Mouse (Mus musculus) forebrain, postnatal 0 days (tissue): ENCODE data around the gene Pqlc2. TPM values are rescaled to one million over a fixed set of nuclear protein-coding genes. Genes with fewer than 3 reads are reported as not detected.

Experiments used
- ATAC-seq: fragments of 200-750 bp; cut with Nextera tagmentation; 2 replicates; pipeline ENCODE4 v1.8.0; 2017; ENCODE audit warnings: mild to moderate bottlenecking, moderate library complexity
- DNase-seq: peaks from one replicate; pipeline ENCODE4 v3.0.0-alpha.2; 2015
- H3K27ac ChIP-seq: fragments of 300-500 bp; sonication (generic); 2 replicates; pipeline ENCODE4 v1.5.1; 2014; ENCODE audit warnings: low read depth, mild to moderate bottlenecking, antibody characterized with exemption, low read length, moderate library complexity, mixed read lengths
- H3K27me3 ChIP-seq: fragments of 300-500 bp; sonication (generic); 2 replicates; pipeline ENCODE4 v1.6.1; 2014; ENCODE audit warnings: mild to moderate bottlenecking, low read length, mixed read lengths; ENCODE audit not compliant: insufficient read depth
- H3K36me3 ChIP-seq: fragments of 300-500 bp; sonication (generic); 2 replicates; pipeline ENCODE4 v1.6.1; 2014; ENCODE audit warnings: mild to moderate bottlenecking, moderate library complexity; ENCODE audit not compliant: insufficient read depth
- H3K4me1 ChIP-seq: fragments of 300-500 bp; sonication (generic); 2 replicates; pipeline ENCODE4 v1.6.1; 2014; ENCODE audit warnings: antibody characterized with exemption; ENCODE audit not compliant: insufficient read depth
- H3K4me2 ChIP-seq: fragments of 300-500 bp; sonication (generic); 2 replicates; pipeline ENCODE4 v1.6.1; 2014; ENCODE audit warnings: low read depth, mild to moderate bottlenecking, moderate library complexity
- H3K4me3 ChIP-seq: fragments of 300-500 bp; sonication (generic); 2 replicates; pipeline ENCODE4 v1.5.1; 2014; ENCODE audit warnings: low read depth, low read length, mixed read lengths
- H3K9ac ChIP-seq: fragments of 300-500 bp; sonication (generic); 2 replicates; pipeline ENCODE4 v1.6.1; 2014; ENCODE audit warnings: mild to moderate bottlenecking
- H3K9me3 ChIP-seq: fragments of 300-500 bp; sonication (generic); 2 replicates; pipeline ENCODE4 v1.6.1; 2016; ENCODE audit warnings: low read length
- CTCF ChIP-seq: sonication (generic); IDR thresholded peaks from 2 replicates; pipeline ENCODE4 v1.5.1; 2016; ENCODE audit warnings: antibody characterized with exemption, control low read depth, low read depth
- WGBS: fragments of 180-500 bp; shearing (Covaris S2); extraction: QIAGEN DNeasy Blood & Tissue Kit; methylation state at CpG from one replicate; pipeline ENCODE4 v1.1.7; 2014; 5-methylcytosine and 5-hydroxymethylcytosine counted together
- polyA plus RNA-seq: library from polyadenylated mRNA; unstranded; fragments of >200 nt; fragmentation: Nextera tagmentation; extraction: Ambion mirVana; gene quantifications from 2 replicates; pipeline ENCODE4 v1.2.1, GENCODE M21; 2015
- total RNA-seq: library from RNA; depleted of rRNA; stranded (reverse); fragments of >200 nt; gene quantifications from 2 replicates; pipeline ENCODE4 v1.2.3, GENCODE M21; 2014

Gene Pqlc2
- total and polyA plus RNA-seq, 2 experiments from 2014 or later = 12.1 to 15.3 TPM

DNA sequence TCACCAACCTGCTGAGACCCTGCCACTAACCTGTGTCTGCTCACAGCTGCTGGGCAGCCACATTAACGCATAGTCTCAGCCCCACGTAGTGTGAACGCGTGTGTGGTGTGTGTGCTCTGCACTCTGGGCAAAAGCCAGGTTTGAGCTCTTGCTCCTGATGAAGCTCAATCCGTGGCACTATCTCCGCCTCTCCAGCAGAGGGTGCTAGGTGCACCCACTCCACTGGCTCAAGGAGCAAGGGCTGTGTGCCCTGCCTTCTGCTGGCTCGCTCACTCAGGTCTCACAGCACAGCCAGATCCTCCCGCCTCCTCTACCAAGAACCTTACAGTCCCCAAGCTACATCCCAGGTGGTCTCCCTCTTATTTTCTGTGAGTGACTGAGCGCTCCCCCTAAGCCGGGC is 21.5 kb downstream of the Pqlc2 start:
- peak; percentile 34; the same call in 1 of the 2 replicates for ATAC-seq
- whole genome bisulfite sequencing = 64% methylated on average over 10 of the region's 10 CpGs
- Histone ChIP-seq H3K27ac (no peak overlapping the region), H3K4me2 (no peak overlapping the region), H3K27me3 (no peaks in the 10 kb centered on the region), H3K36me3 (peaks cover 50% of the 10 kb centered on the region), H3K9ac (no peak overlapping the region), H3K4me3 (no peak overlapping the region), H3K9me3 (no peaks in the 10 kb centered on the region), H3K4me1 (no peaks in the 10 kb centered on the region)
- peak; percentile 40 for DNase-seq
- peak; percentile 72 for TF ChIP-seq CTCF

DNA sequence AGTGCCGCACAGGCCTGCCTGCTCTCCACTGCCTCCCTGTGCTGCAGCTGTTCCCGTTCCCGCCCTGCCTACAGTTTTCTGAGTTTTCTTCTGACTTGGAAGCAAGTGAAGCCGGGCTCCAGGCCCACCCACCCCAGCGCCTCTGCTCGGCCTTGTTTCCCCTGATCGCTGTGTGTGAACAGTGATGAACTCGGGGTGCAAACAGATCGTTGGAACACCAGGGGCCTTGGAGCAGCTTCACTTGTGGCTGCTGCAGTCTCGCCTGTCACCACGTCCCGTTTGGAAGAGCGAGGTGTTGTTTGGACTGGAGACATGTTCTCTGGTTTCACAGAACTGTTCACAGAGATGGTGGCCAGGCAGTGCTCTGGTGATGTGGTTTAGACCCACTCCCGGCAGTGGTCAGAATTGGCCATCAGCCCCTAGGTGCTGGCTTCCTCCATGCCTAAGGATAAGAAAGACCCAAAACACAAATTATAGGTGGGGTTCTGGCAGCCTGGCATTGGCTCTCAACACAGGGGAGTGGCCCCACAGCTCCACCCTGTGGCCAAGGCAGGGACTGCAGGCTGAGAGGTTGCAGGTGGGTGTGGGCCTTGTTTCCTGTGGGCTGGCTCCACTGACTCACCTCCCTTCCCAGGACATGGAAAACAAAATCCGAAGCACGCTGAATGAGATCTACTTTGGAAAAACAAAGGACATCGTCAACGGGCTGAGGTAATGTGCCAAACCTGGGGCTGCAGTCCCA is 23.2 kb downstream of the Pqlc2 start:
- no peaks in the 10 kb centered on the region for H3K4me1 ChIP-seq
- peak; percentile 92 for TF ChIP-seq CTCF
- H3K27me3 ChIP-seq = no peaks in the 10 kb centered on the region
- no peaks in the 10 kb centered on the region for H3K9me3 ChIP-seq
- 75% methylated on average over 18 of the region's 18 CpGs for WGBS
- H3K4me2 ChIP-seq = no peak overlapping the region
- H3K9ac ChIP-seq = no peak overlapping the region
- peaks cover 65% of the 10 kb centered on the region for H3K36me3 ChIP-seq
- H3K4me3 ChIP-seq = no peak overlapping the region
- no peak overlapping the region for H3K27ac ChIP-seq
- DNase-seq (peak; percentile 59), ATAC-seq (peak; percentile 34)

DNA sequence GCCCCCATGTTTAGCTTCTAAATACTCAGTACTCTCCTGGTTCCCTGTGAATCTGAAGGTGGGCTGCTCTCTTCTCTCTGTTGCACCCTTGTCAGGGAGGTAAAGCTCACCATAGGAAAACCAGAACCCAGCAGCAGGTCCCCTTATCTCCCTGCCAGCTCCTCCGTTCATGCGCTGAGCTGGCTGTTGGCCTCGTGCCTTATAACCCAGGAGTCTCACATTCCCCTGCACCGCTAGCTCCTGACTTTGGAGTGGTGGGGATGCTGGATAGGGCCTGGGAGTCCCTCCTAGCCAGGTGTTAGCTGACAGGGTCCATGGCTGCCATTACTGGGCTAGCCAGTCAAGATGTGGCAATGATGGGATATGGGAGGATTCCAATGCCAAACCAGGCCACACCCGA is 24.3 kb downstream of the Pqlc2 start:
- no peak overlapping the region for H3K9ac ChIP-seq
- no peaks in the 10 kb centered on the region for H3K4me1 ChIP-seq
- no peak overlapping the region for H3K4me3 ChIP-seq
- WGBS = 79% methylated on average over 5 of the region's 5 CpGs
- H3K36me3 ChIP-seq = peaks cover 69% of the 10 kb centered on the region
- no peak for TF ChIP-seq CTCF
- H3K27ac ChIP-seq = no peak overlapping the region
- ATAC-seq (no peak), DNase-seq (no peak)
- H3K27me3 ChIP-seq = no peaks in the 10 kb centered on the region
- H3K9me3 ChIP-seq = no peaks in the 10 kb centered on the region
- H3K4me2 ChIP-seq = no peak overlapping the region

DNA sequence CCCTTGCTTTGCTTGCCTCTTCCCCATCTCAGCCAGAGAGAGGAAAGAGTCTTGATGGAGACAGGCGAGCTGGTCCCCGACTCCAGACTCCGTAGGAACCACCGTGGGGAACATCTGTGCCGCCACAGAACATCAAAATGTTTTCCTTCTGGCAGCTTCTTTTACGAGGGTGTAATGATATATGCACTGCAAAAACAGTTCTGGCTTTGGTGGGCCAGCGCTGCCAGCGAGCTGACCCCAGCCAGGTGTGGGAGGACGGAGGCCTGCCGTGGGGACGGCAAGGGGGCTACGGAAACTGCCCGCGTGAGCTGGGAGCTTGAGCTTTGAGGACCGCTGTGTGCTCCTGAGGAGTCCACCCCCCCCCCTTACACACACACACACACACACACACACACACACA is 25.6 kb downstream of the Pqlc2 start:
- no peak for ATAC-seq
- Histone ChIP-seq H3K27ac (no peak overlapping the region), H3K4me1 (no peaks in the 10 kb centered on the region), H3K27me3 (no peaks in the 10 kb centered on the region), H3K9me3 (no peaks in the 10 kb centered on the region), H3K4me3 (no peak overlapping the region), H3K36me3 (peaks cover 69% of the 10 kb centered on the region), H3K4me2 (no peak overlapping the region), H3K9ac (no peak overlapping the region)
- DNase-seq = no peak
- TF ChIP-seq CTCF = no peak
- 84% methylated on average over 15 of the region's 15 CpGs for WGBS

DNA sequence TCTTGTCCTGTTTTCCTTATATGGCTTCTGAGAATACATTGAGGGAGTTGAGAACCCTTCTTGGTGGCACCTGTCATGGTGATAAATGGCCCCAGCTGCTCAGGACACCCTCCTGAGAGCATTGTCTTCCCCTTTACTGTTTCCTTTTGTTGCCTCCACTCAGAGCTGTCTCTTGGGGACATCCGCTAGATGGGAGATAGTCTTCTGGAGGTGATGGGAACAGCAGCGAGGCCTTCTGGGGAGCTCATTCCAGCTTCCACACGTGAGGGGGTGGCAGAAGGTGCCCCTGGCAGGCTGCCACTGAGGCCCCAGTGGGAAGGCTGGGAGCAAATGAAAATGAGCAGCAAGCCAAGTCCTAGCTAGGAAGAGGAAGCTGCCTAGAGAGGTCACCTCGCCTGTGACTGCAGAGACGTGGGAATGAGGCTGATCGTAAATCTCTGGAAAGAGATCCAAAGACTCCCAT is 27.5 kb downstream of the Pqlc2 start:
- DNase-seq (no peak), ATAC-seq (no peak)
- H3K4me2 ChIP-seq = no peak overlapping the region
- no peak overlapping the region for H3K27ac ChIP-seq
- H3K9me3 ChIP-seq = no peaks in the 10 kb centered on the region
- H3K9ac ChIP-seq = no peak overlapping the region
- no peaks in the 10 kb centered on the region for H3K27me3 ChIP-seq
- H3K4me3 ChIP-seq = no peak overlapping the region
- no peak for TF ChIP-seq CTCF
- WGBS = 64% methylated on average over 6 of the region's 6 CpGs
- no peaks in the 10 kb centered on the region for H3K4me1 ChIP-seq
- H3K36me3 ChIP-seq = peaks cover 60% of the 10 kb centered on the region

DNA sequence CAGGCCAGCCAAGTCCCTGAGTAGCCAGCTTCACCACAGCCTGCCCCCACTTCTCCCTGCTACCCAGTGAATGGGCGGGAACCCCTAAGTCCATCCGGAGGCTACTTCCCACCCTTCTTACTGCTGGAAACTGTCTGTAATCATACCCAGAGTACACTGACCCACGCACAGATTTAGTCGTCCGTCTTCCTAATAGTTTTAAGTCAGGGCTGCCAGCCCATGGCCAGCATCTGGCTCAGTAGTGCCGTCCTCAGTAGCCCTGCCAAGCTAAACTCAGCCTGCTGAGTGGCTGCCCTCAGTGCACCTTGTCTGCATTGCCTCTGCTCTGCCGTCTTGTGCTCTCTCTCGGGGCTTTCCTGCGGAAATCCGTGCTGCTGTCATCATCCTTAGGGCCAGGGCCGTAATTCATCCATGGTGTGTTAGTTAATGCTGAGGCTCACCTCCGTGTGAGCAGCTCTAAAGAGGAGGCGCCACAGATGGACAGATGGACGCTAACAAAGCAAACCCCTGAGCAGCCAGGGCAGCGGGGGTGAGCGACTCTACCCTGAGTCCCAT is 28.6 kb downstream of the Pqlc2 start:
- Histone ChIP-seq H3K9ac (no peak overlapping the region), H3K4me2 (no peak overlapping the region), H3K27ac (no peak overlapping the region), H3K4me1 (no peaks in the 10 kb centered on the region), H3K36me3 (peaks cover 48% of the 10 kb centered on the region), H3K4me3 (no peak overlapping the region), H3K9me3 (no peaks in the 10 kb centered on the region), H3K27me3 (no peaks in the 10 kb centered on the region)
- DNase-seq = no peak
- ATAC-seq = no peak
- TF ChIP-seq CTCF = no peak
- WGBS = 92% methylated on average over 16 of the region's 16 CpGs

DNA sequence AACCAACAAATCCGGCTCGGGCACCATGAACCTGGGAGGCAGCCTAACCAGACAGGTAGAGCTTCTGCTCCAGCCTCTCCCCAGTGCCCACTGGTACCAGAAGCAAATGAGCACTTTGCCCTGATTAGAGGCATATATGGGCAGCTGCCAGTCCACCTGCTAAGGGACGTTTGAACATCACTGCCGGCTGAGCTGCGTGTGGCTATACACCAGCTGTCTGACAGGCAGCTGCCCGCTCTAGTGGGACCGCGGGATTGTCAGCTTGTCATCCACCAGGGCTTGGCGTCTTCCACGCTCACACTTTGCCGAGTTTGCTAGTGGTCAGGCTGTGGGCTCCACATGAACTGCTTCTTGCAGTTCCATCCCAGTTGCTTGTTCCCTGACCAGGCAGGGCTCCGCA is 30.0 kb downstream of the Pqlc2 start:
- H3K27ac ChIP-seq = no peak overlapping the region
- H3K4me3 ChIP-seq = no peak overlapping the region
- H3K36me3 ChIP-seq = peaks cover 40% of the 10 kb centered on the region
- H3K9ac ChIP-seq = no peak overlapping the region
- DNase-seq (no peak), ATAC-seq (no peak)
- no peaks in the 10 kb centered on the region for H3K9me3 ChIP-seq
- H3K27me3 ChIP-seq = no peaks in the 10 kb centered on the region
- 91% methylated on average over 12 of the region's 12 CpGs for WGBS
- no peaks in the 10 kb centered on the region for H3K4me1 ChIP-seq
- H3K4me2 ChIP-seq = no peak overlapping the region
- TF ChIP-seq CTCF = no peak
